ENCODE assay signal across 8 mouse cellular contexts in the genomic region with DNA sequence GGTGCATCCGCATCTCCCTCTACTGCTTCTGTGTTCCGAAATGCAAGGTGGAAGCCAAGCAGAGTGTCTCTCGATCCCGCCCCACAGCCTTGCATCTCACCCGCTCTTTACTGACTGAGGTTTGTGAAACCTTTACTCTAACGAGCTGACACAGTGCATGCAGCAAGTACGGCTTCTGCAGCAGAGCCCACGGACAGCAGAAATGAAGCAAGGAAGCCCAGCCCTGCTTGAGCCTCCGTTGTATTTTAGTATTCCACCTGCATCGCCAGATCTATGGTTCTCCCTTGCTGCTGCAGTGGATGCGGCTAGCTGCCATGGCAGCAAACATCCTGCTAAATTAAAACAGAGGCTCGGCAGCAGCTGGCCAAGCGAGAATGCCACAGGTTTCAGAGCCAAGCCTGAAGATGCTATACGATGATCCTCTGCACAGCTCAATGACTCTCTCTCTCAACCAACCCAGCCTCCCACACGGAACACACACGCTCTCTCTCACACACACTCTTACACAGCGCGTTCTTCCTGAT.
DNase-seq lines count a peak whose midpoint lies in the region; ATAC-seq and TF ChIP-seq lines count a peak whose summit lies in the region.

No protein-coding gene starts in this region.

- H3K27me3 ChIP-seq in heart, embryonic 12.5 days (replicated peaks): no peaks in the 10 kb centered on the region
- H3K27me3 ChIP-seq in hindbrain, embryonic 14.5 days (ENCODE audit: control insufficient read depth, insufficient read depth, low read length): no peaks in the 10 kb centered on the region
- peaks cover 11% of the 10 kb centered on the region for H3K27me3 ChIP-seq in midbrain, embryonic 10.5 days (ENCODE audit: low read depth, poor library complexity, severe bottlenecking)

- H3K36me3 ChIP-seq in heart, embryonic 12.5 days: no peaks in the 10 kb centered on the region
- H3K36me3 ChIP-seq in hindbrain, embryonic 14.5 days (replicated peaks; ENCODE audit: control insufficient read depth, insufficient read depth): no peaks in the 10 kb centered on the region
- H3K36me3 ChIP-seq in midbrain, embryonic 10.5 days: no peaks in the 10 kb centered on the region

- no peak overlapping the region for H3K27ac ChIP-seq in heart, embryonic 12.5 days (ENCODE audit: poor library complexity, severe bottlenecking)
- peak overlapping the region; percentile 14; the same call in 1 of the 2 replicates for H3K27ac ChIP-seq in cortical plate, adult 2 months (ENCODE audit: insufficient read depth, low read length)
- H3K27ac ChIP-seq in hindbrain, embryonic 14.5 days: peak overlapping the region; percentile 74
- H3K27ac ChIP-seq in midbrain, embryonic 10.5 days (replicated peaks): peak overlapping the region; percentile 70

- ATAC-seq in heart, embryonic 12.5 days (ENCODE audit: insufficient number of reproducible peaks, low FRiP score): no peak
- peak; percentile 88 for ATAC-seq in hindbrain, embryonic 14.5 days (ENCODE audit: low FRiP score)

- no peaks in the 10 kb centered on the region for H3K9me3 ChIP-seq in heart, embryonic 12.5 days (replicated peaks)
- H3K9me3 ChIP-seq in hindbrain, embryonic 14.5 days (ENCODE audit: control insufficient read depth, low read length): no peaks in the 10 kb centered on the region
- H3K9me3 ChIP-seq in midbrain, embryonic 10.5 days (replicated peaks): no peaks in the 10 kb centered on the region

- TF ChIP-seq POLR2A in cortical plate, adult 2 months (IDR thresholded peaks at IDR 0.05; ENCODE audit: extremely low read depth, insufficient read depth, low read length): peak; percentile 56

- H3K4me1 ChIP-seq in heart, embryonic 12.5 days (replicated peaks): no peaks in the 10 kb centered on the region
- no peaks in the 10 kb centered on the region; the same call in 1 of the 2 replicates for H3K4me1 ChIP-seq in cortical plate, adult 2 months (ENCODE audit: control insufficient read depth, insufficient read depth, low read length)
- 0 out of 2 replicates have a peak, but pooled peaks cover 9% of the 10 kb centered on the region for H3K4me1 ChIP-seq in hindbrain, embryonic 14.5 days (replicated peaks; ENCODE audit: control insufficient read depth, insufficient read depth, low read length)
- H3K4me1 ChIP-seq in midbrain, embryonic 10.5 days: peaks cover 22% of the 10 kb centered on the region

- H3K4me3 ChIP-seq in heart, embryonic 12.5 days: no peak overlapping the region
- H3K4me3 ChIP-seq in cortical plate, adult 2 months (ENCODE audit: insufficient read depth, low read length): peak overlapping the region; percentile 59
- H3K4me3 ChIP-seq in hindbrain, embryonic 14.5 days (replicated peaks; ENCODE audit: low read length): peak overlapping the region; percentile 28
- H3K4me3 ChIP-seq in midbrain, embryonic 10.5 days: peak overlapping the region; percentile 54

- DNase-seq in heart, adult 8-10 months (ENCODE audit: low spot score): no peak
- DNase-seq in hindbrain, embryonic 14.5 days (ENCODE audit: low spot score): peak; percentile 64
- DNase-seq in midbrain, embryonic 10.5 days (ENCODE audit: low spot score): peak; percentile 46
- no peak for DNase-seq in spleen, postnatal 36 days (ENCODE audit: low spot score in 2 of 2)
- no peak for DNase-seq in adrenal gland, postnatal 10 days
- DNase-seq in adrenal gland, adult 18-20 months (ENCODE audit: low spot score in 2 of 2): no peak

- H3K4me2 ChIP-seq in heart, embryonic 12.5 days: peak overlapping the region; percentile 42
- H3K4me2 ChIP-seq in hindbrain, embryonic 14.5 days (replicated peaks): peak overlapping the region; percentile 51

- TF ChIP-seq CTCF in cortical plate, adult 2 months (IDR thresholded peaks at IDR 0.05; ENCODE audit: extremely low read depth, insufficient read depth, low read length): no peak

- WGBS in heart, embryonic 12.5 days: 43% methylated on average over 18 of the region's 18 CpGs
- 9% methylated on average over 18 of the region's 18 CpGs for WGBS in hindbrain, embryonic 14.5 days
- WGBS in midbrain, embryonic 10.5 days: 16% methylated on average over 18 of the region's 18 CpGs

- no peak overlapping the region for H3K9ac ChIP-seq in heart, embryonic 12.5 days
- peak overlapping the region; percentile 48 for H3K9ac ChIP-seq in hindbrain, embryonic 14.5 days

Comparison
In these comparisons a context has a peak if more than half of its experiments do, and no peak if none do; other contexts are left out.
1. DNase-seq: peak in hindbrain, embryonic 14.5 days (single experiment) and midbrain, embryonic 10.5 days (single experiment); none in heart, adult 8-10 months (single experiment), spleen, postnatal 36 days (0 of 2), adrenal gland, postnatal 10 days (single experiment) and adrenal gland, adult 18-20 months (0 of 2).